Mouse (Mus musculus): Measurements from ENCODE around the gene Gm28845. TPM values are rescaled to one million over a fixed set of nuclear protein-coding genes. Genes with fewer than 3 reads are reported as not detected.

The Gm28845 gene
- polyA plus RNA-seq, 1 experiment, result not detected

- 77% methylated on average over 6 of the region's 6 CpGs for WGBS
- H3K4me3 ChIP-seq (replicated peaks; ENCODE audit: control insufficient read depth, low read depth, low read length), result no peak overlapping the region
- no peak overlapping the region for H3K27ac ChIP-seq (ENCODE audit: control insufficient read depth, insufficient read depth, low read depth, low read length, poor library complexity)
- H3K4me1 ChIP-seq (ENCODE audit: control insufficient read depth, insufficient read depth, low read length), result no peaks in the 10 kb centered on the region
- TF ChIP-seq POLR2A (IDR thresholded peaks at IDR 0.05; ENCODE audit: borderline replicate concordance, control insufficient read depth, low read depth, low read length) (no peak), CTCF (IDR thresholded peaks at IDR 0.05; ENCODE audit: control insufficient read depth, insufficient read depth, low read length) (no peak)
Observed at GRCm38 (mm10) chr1:65137560-65137959, 18.2 kb upstream of the Gm28845 start.

- Histone ChIP-seq H3K4me3 (replicated peaks; ENCODE audit: control insufficient read depth, low read depth, low read length) (no peak overlapping the region), H3K27ac (ENCODE audit: control insufficient read depth, insufficient read depth, low read depth, low read length, poor library complexity) (no peak overlapping the region), H3K4me1 (ENCODE audit: control insufficient read depth, insufficient read depth, low read length) (no peaks in the 10 kb centered on the region)
- TF ChIP-seq CTCF (IDR thresholded peaks at IDR 0.05; ENCODE audit: control insufficient read depth, insufficient read depth, low read length) (no peak), POLR2A (IDR thresholded peaks at IDR 0.05; ENCODE audit: borderline replicate concordance, control insufficient read depth, low read depth, low read length) (no peak)
- 60% methylated on average over 1 of the region's 1 CpGs for WGBS
Observed at GRCm38 (mm10) chr1:65132833-65133232, 13.5 kb upstream of the Gm28845 start.

GRCm38 (mm10) chr1:65131671-65132070, 12.3 kb upstream of the Gm28845 start:
- WGBS, result 78% methylated on average over 1 of the region's 1 CpGs
- no peak overlapping the region for H3K4me3 ChIP-seq (replicated peaks; ENCODE audit: control insufficient read depth, low read depth, low read length)
- no peaks in the 10 kb centered on the region for H3K4me1 ChIP-seq (ENCODE audit: control insufficient read depth, insufficient read depth, low read length)
- TF ChIP-seq CTCF (IDR thresholded peaks at IDR 0.05; ENCODE audit: control insufficient read depth, insufficient read depth, low read length) (no peak), POLR2A (IDR thresholded peaks at IDR 0.05; ENCODE audit: borderline replicate concordance, control insufficient read depth, low read depth, low read length) (no peak)
- no peak overlapping the region for H3K27ac ChIP-seq (ENCODE audit: control insufficient read depth, insufficient read depth, low read depth, low read length, poor library complexity)

DNA sequence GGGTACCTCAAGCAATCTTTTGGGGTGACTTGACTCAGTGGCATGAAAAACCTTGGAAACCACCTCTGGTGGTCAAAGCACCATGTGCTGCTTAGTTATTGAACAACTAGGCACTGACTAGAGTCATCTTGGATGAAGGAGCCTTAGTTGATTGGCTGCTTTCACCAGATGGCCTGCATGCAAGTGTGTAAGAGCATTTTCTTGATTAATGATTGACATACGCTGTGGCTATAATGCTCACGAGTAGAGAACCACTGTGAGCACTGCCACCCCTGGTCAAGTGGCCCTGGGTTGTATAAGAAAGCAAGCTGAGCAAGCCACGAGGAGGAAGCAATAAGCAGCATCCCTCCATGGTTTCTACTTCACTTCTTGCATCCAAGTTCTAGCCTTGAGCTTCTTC, 10.9 kb upstream of the Gm28845 start:
- H3K4me3 ChIP-seq (replicated peaks; ENCODE audit: control insufficient read depth, low read depth, low read length), result no peak overlapping the region
- no peak overlapping the region for H3K27ac ChIP-seq (ENCODE audit: control insufficient read depth, insufficient read depth, low read depth, low read length, poor library complexity)
- no peaks in the 10 kb centered on the region for H3K4me1 ChIP-seq (ENCODE audit: control insufficient read depth, insufficient read depth, low read length)
- WGBS, result 69% methylated on average over 3 of the region's 3 CpGs
- TF ChIP-seq CTCF (IDR thresholded peaks at IDR 0.05; ENCODE audit: control insufficient read depth, insufficient read depth, low read length) (no peak), POLR2A (IDR thresholded peaks at IDR 0.05; ENCODE audit: borderline replicate concordance, control insufficient read depth, low read depth, low read length) (no peak)

DNA sequence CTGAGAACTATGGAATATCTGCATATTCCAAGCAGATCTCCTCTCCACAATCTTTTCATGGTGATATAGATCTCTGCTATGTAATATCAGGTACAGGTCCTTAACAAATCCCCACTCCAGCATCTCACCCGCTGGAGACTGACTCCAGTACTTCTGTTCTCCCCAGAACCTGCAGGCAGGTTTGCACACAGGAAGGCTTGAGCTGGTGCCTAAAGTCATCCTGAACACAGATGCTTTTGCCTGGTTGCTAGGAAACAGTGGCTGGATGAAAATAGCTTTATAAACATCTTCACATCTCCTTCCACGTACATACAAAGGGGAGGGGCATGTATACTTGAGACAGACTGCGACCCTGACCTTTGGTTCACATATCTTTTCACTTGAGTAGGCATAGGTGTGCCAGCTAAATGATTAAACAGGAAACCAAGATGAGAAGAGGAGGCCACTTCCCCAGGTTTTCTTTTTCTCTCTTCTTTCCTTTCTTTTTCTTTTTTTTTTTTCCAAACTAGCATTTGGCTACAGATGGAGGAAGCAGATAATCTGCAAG, 10.3 kb upstream of the Gm28845 start:
- Histone ChIP-seq H3K27ac (ENCODE audit: control insufficient read depth, insufficient read depth, low read depth, low read length, poor library complexity) (no peak overlapping the region), H3K4me1 (ENCODE audit: control insufficient read depth, insufficient read depth, low read length) (no peaks in the 10 kb centered on the region), H3K4me3 (replicated peaks; ENCODE audit: control insufficient read depth, low read depth, low read length) (no peak overlapping the region)
- 79% methylated on average over 3 of the region's 3 CpGs for WGBS
- TF ChIP-seq CTCF (IDR thresholded peaks at IDR 0.05; ENCODE audit: control insufficient read depth, insufficient read depth, low read length) (no peak), POLR2A (IDR thresholded peaks at IDR 0.05; ENCODE audit: borderline replicate concordance, control insufficient read depth, low read depth, low read length) (no peak)

GRCm38 (mm10) chr1:65122574-65123372, 3.4 kb upstream of the Gm28845 start, which contains the start of gene D630023F18Rik:
Gene D630023F18Rik (minus strand): TSS chr1:65123214.
- WGBS, result 35% methylated on average over 9 of the region's 9 CpGs
- no peak for TF ChIP-seq POLR2A (IDR thresholded peaks at IDR 0.05; ENCODE audit: borderline replicate concordance, control insufficient read depth, low read depth, low read length)
- TF ChIP-seq CTCF (IDR thresholded peaks at IDR 0.05; ENCODE audit: control insufficient read depth, insufficient read depth, low read length), result no peak
- no peaks in the 10 kb centered on the region for H3K4me1 ChIP-seq (ENCODE audit: control insufficient read depth, insufficient read depth, low read length)

GRCm38 (mm10) chr1:65118150-65118913, 1.0 kb downstream of the Gm28845 start:
- no peak overlapping the region for H3K27ac ChIP-seq (ENCODE audit: control insufficient read depth, insufficient read depth, low read depth, low read length, poor library complexity)
- H3K4me3 ChIP-seq (replicated peaks; ENCODE audit: control insufficient read depth, low read depth, low read length), result no peak overlapping the region
- TF ChIP-seq POLR2A (IDR thresholded peaks at IDR 0.05; ENCODE audit: borderline replicate concordance, control insufficient read depth, low read depth, low read length) (no peak), CTCF (IDR thresholded peaks at IDR 0.05; ENCODE audit: control insufficient read depth, insufficient read depth, low read length) (no peak)
- WGBS, result 78% methylated on average over 8 of the region's 8 CpGs
- peaks cover 6% of the 10 kb centered on the region; the same call in 1 of the 2 replicates for H3K4me1 ChIP-seq (ENCODE audit: control insufficient read depth, insufficient read depth, low read length)

More at GRCm38 (mm10) chr1:65122574-65123372, 3.4 kb upstream of the Gm28845 start, which contains the start of gene D630023F18Rik:
- Histone ChIP-seq H3K4me3 (replicated peaks; ENCODE audit: control insufficient read depth, low read depth, low read length) (no peak within 1 kb of the TSS), H3K27ac (ENCODE audit: control insufficient read depth, insufficient read depth, low read depth, low read length, poor library complexity) (no peak within 1 kb of the TSS)
